Mouse (Mus musculus) adrenal gland, postnatal 4 days (tissue): Measurements from ENCODE around the gene Dnm3. TPM values are rescaled to one million over a fixed set of nuclear protein-coding genes. Genes with fewer than 3 reads are reported as not detected.

Experiments used
- DNase-seq, 2 experiments: peaks; one replicate each; pipeline ENCODE4 v3.0.0; 2021 to 2022; ENCODE audit warnings: low spot score in 2 of 2, mixed read lengths in 2 of 2
- total RNA-seq, 2 experiments: library from RNA; stranded (reverse); gene quantifications; 2 replicates each; pipeline ENCODE4 v1.2.3; 2021

Dnm3 gene
- total RNA-seq, 2 experiments from 2014 or later, result 14.1 to 15.6 TPM

DNA sequence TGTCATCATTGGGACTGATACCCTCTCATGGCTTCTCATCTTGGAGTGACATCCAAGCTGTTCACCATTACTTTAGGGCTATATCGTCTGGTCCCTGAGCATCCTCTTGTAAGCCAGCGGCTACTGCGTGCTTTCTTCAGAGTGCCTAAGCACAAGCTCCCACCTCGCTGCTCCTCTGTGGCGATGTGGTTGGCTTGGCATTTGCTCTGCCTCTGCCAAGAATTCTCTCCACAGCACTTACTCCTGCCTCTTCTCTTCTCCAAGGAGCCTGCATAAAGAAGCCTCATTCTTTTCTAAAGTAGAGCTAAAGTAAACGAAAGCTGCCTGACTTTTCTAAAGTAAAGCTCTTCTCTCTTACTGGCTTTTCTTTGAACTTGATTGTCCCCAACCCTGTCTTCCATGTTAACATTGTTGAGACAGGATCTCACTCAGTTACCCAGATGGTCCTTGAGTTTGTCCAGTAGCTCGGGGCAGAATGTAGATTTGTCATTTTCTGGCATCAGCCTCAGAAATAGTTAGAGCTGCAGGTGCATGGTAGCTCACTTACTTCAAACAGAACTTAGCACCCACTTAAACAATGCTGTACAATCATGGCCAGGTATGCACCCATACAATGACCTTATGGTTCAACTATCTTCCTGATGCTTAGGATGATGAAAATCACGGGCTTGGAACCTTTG lies 396.0 kb downstream of the Dnm3 start:
- DNase-seq, result no peak

DNA sequence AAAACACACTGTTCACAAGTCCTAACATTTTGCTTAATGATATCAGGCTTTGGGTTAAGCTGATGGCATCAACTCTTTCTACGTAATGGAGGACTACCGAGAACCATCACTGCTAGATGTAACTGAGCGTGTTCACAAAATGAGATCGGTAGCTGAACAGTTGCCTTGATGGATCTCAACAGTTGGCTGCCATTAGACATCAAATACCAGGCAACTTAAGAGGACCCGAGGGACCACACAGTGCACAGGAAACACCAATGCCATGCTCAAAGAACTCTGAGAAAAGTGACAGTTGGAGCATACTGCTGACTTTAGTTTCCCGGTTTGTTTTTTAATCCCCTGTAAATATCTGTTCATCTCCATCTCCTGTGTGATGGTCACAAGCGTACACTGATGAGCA lies 397.8 kb downstream of the Dnm3 start:
- no peak for DNase-seq

DNA sequence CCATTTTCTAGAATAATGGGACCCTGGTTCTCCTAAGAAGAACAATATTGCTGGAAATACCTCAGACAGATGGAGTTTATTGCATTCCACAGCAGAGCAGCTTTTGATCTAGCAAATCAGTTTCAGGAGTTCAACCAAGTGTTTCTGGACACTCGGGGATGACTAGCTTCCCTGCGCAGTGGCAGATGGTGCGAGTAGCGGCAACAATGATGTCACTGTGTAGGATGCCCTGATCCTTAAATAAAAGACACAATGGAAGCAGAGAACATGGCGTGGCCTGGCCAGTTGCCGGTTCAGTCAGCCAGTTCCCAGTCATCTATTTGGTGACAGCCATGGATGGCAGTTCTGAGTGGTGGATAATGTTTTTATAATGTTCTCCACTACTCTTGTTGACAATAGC lies 400.4 kb downstream of the Dnm3 start:
- DNase-seq, result no peak

- no peak for DNase-seq
These were observed 401.2 kb downstream of the Dnm3 start for GRCm38 (mm10) chr1:162076581-162077001.

DNA sequence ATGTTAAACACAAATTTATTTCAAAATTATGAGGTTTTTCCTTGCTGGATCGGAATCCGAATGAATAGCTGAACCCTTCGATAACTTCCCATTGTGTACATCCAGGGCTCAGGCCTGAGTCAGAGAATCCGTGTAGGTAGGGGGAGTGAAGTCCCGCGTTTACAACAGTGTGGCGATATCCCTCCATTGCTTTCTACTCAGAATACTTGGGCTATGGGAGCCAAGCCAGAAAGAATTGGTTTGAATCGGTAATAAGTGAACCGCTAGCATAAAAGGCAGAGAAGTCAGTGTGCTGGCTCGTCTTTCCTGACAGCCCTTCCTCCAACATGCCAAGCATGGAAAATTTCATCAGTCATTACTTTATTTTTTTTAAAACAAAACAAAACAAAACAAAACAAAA lies 402.0 kb downstream of the Dnm3 start:
- no peak for DNase-seq

DNA sequence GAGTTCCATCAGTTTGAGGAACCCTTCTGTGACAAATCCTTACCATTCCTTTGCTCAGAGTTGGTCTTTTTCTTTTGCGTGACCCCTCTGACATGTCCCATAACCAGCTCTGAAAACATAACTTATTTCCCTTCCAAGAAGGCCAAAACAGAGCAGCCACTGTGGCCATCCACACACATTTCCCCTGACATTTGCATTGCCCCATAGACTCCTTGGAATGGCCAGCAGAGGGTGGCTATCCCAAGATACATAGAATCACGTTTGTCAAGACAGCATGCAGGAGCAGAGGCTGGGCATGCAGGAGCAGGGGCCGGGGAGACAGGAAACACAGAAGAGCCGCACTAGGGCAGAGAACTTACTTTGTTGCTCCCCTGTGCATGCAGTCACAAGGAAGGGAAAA lies 402.4 kb downstream of the Dnm3 start:
- DNase-seq, result no peak

DNA sequence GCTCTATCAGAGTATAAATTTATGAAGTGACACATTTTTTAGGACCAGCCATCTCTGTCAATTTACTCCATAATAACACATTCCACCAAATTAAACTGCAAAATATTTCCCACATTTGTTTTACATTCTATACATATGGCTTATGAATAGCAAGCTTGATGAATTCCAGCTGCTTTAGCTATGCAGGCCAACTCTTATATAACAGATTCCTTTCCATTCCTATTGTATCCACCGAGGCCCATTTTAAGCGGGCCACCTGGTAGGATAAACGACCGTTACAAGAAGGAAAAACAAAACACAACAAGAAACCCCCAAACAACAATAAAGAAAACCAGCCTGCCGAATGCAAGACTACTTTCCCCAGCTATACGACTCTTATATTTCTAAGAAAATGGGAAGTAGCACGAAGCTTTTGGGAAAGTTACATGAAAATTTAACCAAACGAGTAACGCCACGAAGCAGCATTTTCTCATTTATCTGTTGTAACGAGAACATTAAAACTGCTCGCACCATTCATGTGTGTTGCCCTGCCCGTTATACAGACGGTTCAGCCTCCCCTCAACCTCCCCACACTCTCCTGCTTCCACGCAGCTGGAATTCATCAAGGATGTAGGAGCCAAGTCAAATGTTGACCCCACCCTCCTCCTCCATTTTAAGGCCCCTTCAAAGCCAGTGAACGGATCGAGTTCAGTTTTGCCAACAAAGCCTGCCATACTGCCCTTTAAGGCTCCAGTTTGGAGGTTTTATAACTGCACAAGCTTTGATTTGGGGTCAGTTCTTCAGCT lies 403.0 kb downstream of the Dnm3 start:
- DNase-seq, result no peak

GRCm38 (mm10) chr1:162072917-162073578 lies 404.8 kb downstream of the Dnm3 start:
- no peak for DNase-seq

DNA sequence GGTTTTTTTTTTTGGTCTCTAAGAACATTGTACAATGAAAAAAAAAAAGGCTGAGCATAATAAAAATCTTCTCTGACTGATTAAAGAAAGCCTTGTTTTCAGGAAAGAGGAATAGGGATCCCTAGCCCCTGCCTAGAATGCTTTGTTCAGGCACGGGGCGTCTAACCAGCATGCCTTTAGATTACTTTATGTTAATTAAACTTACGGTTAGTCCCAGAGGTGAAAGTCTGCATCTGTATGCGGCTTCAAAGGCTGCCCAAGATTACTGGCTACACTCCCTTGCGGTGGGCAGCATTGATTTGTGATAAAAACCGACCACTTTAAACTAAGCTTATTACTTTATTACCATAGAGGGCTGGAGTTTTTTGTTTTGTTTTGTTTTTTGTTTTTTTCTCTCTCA lies 424.2 kb downstream of the Dnm3 start:
- DNase-seq, result no peak

DNA sequence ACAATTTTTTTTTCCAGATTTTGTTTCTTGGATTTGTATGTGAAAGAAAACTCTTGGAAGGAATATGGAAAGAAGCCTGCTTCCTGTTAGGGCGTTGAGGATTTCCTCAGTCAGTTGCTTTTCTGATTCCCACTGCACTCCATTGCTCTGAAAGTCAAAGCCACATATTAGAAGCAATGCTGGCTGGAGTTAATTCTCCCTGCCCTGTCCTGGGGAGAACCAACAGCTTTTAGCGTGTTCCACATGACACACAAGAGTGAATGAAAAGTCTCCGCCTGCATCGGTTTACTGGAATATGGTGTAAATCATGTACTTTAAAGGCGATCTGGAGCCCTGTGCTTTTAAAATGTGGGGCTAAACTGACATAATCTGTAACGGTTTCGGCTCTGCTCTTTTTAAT lies 424.6 kb downstream of the Dnm3 start:
- DNase-seq, result no peak

DNA sequence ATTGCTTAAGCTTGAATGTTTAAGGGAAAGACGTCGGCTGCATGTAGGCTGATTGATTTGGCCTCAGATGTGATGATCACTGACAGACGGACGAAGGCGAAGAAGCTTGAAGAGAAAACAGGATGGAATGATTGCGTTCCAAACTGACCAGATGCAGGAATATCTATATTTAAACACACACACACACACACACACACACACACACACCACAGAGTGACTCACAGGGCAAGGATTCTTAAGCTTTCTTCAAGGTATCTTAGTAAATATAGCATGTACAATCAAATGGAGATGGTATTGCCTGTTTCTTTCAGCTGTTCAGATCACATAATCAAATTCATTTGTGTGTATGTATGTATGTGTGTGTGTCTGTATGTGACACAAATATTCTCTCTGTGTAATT lies 425.1 kb downstream of the Dnm3 start:
- no peak for DNase-seq

DNA sequence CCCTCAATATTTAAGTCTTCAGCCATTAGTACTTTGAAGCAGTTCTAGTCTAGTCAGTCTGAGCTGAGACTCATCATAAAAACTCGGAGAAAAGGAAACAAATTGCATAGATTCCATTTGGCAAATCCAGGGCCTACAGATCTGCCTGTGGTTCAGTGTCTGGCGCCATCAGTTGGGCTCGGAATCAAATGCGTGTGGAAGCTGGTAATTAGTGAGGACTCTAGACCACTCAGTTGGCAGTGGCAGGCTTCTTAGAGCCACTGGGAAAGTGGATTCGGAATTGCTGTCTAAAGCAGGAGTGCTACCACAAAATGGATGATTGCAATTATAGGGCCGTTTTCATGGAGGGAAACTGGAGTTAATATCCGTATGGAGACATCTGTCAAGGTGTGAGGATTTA lies 425.7 kb downstream of the Dnm3 start:
- DNase-seq, result no peak

- no peak for DNase-seq
These were observed 426.1 kb downstream of the Dnm3 start for GRCm38 (mm10) chr1:162051710-162052109.

DNA sequence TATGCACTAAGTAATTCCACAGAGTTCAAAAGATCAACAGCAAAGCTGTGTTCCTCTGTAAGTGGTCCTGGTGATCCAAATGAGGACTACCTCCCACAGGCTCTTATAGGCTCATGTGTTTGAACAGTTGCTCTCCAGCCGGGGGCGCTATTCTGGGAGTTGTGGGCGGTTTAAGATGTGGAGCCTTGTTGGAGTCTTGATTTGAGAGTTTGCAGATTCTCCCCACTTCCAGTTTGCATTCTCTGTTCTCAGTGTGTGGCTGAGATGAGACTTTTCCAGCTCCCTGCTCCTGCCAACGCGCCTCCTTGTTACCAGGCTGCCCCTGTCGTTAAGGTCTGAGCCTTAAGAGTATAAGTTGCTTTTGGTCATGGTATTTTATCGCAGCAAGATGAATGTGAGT lies 430.2 kb downstream of the Dnm3 start:
- DNase-seq, result no peak

DNA sequence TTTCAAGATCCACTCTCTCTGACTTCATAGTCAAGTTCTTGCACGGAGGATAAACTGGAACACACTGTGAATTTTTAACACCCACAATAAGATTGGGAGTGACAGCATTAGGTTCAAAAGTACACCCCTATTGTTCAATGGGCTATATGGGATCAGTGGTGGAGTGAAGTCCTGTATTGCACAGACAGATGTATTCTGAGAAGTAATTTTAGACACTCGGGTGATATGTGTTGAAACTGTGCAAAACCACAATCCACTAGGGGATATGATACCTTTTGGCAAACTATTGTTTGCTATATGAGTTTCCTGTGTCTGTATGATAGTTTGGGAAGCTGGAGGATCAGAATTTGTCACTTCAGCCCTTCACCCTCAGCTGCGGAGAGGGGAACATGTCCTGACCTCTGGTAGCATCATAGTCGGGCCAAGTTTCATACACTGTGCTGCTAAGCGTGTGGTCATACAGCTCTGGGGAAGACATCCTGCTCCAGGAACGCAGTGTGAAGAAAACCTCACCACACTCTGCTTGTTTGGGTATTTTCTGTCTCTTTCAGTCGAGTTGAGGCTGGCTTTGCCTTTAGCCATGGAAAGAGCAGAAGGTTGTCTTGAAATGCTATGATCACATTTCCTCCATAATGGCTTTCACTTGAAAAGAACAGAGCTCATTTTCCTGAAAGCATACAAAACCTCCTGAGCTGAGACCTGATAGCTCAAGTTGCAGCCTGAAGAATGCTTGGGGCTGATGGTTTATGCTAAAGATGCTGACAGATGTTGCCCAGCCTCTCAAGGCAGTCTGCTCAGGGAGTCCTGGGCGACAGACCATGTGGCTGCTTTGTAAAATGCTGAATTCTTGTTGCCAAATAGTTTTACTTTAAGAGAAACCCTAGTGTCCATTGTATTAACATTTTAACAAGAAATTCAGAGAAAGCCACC lies 433.8 kb downstream of the Dnm3 start:
- no peak for DNase-seq

DNA sequence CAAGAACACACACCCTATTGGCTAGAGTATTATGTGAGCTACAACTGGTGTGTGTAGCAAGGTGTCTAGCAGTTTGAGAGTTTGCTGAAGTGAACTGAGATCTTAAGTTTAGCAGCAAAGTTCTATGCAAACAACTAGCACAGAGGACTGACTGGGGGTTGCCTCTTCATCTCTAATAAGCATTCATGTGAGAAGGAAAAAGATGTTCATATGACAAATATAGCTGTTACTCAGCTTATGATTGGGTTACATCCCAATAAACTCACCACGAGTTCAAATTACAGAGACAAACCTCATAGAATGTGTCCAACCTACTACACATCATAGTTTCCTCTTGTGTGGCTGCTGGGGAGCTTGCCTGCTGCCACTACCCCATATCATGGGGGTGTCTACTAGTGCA lies 434.6 kb downstream of the Dnm3 start:
- no peak for DNase-seq

DNA sequence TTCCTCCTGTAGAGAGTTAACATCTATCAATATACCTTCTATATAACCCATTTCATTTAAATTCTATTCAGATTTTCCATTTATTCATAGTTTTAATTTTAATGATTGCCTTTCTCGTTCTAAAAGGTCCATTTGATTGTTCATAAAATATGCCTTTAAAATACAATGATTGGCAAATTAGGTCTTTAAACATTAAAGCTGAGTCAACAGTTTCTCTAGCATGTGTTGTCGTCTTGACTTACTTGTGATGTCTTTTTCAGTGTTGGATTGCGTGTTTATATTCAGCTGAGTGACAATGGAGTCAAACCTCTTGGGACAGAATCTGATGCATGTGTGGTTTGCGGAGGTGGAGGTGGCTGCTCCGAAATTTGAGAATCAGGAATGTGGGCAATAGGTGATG lies 435.4 kb downstream of the Dnm3 start:
- DNase-seq, result no peak

DNA sequence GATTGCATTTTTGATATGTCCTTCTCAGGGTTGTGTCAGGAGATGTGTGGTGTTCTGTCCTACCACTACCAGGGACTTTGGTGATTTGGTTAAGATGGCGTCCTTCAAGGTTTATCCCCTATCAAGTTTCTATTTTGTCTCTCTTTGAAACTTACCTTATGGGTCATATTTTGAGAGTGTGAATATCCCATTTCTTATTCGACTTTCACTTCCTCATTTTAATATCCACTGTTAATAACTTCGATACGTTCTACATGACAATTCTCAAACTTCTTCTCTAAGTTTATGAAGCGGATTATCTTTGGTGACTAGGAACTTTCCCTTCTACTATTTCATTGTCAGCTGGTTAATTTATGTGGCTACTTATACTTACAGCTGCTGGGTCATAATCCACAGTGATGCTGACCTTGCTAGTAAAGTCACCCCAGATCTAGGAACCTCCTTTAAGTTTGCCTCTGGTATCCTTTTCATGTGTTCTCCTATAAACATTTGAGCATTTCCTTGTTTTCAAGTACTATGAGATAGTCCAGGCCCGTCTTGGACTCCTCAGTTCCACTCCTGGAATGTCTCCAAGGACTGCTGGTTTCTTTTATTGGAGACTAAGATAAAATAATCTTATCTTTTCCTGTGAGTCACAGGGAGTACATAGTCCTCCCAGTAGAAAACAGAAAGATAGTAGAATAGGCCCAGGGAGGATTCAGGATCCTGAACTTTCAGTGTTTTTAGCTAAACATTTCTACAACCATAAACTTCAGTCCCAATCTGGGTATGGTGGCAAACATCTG lies 437.2 kb downstream of the Dnm3 start:
- no peak for DNase-seq

GRCm38 (mm10) chr1:162039808-162040207 lies 438.0 kb downstream of the Dnm3 start:
- peak in 1 of 2 experiments; percentile 5 for DNase-seq

GRCm38 (mm10) chr1:162039011-162039595 lies 438.7 kb downstream of the Dnm3 start:
- no peak for DNase-seq
